8 mouse cellular contexts compared by ENCODE assay signal in genomic region chr6:42325268-42325609, GRCm38 (mm10). TPM values are rescaled to one million over a fixed set of nuclear protein-coding genes. Genes with fewer than 3 reads are reported as not detected.
DNase-seq lines count a peak whose midpoint lies in the region; ATAC-seq and TF ChIP-seq lines count a peak whose summit lies in the region.

No protein-coding gene starts in this region.

- peak overlapping the region; percentile 90 for H3K27ac ChIP-seq in hindbrain, embryonic 14.5 days

- H3K9ac ChIP-seq in hindbrain, embryonic 14.5 days, result peak overlapping the region; percentile 91; the same call in 1 of the 2 replicates

- under 1% methylated on average over 7 of the region's 7 CpGs for WGBS in hindbrain, embryonic 14.5 days

- no peaks in the 10 kb centered on the region for H3K27me3 ChIP-seq in Patski
- no peaks in the 10 kb centered on the region for H3K27me3 ChIP-seq in hindbrain, embryonic 14.5 days (ENCODE audit: control insufficient read depth, insufficient read depth, low read length)

- H3K36me3 ChIP-seq in hindbrain, embryonic 14.5 days (replicated peaks; ENCODE audit: control insufficient read depth, insufficient read depth), result peaks cover 3% of the 10 kb centered on the region; the same call in 1 of the 2 replicates

- peak overlapping the region; percentile 76 for H3K4me3 ChIP-seq in hindbrain, embryonic 14.5 days (replicated peaks; ENCODE audit: low read length)

- peaks cover 16% of the 10 kb centered on the region for H3K4me1 ChIP-seq in hindbrain, embryonic 14.5 days (replicated peaks; ENCODE audit: control insufficient read depth, insufficient read depth, low read length)

- in situ Hi-C loops in Patski (cut with MboI; ENCODE audit: low pct_unique_long_range_greater_than_20kb), result loop anchor here (5.0 to 25.0 kb wide), 2 partner anchors 98 to 537 kb away; no protein-coding TSS in a partner anchor

- peak overlapping the region; percentile 89 for H3K4me2 ChIP-seq in hindbrain, embryonic 14.5 days (replicated peaks)

- DNase-seq in Patski (ENCODE audit: low read depth, low spot score), result peak; percentile 15
- DNase-seq in cerebellum, postnatal 14 days, result peak; percentile 90 to 92
- DNase-seq in frontal cortex, postnatal 25 days (ENCODE audit: low spot score in 2 of 2), result peak; percentile 87
- DNase-seq in hindbrain, embryonic 14.5 days (ENCODE audit: low spot score), result peak; percentile 77
- DNase-seq in layer of hippocampus, postnatal 25 days (ENCODE audit: extremely low spot score in 1 of 2, low spot score in 1 of 2), result peak; percentile 84 to 93
- DNase-seq in lung, postnatal 25 days (ENCODE audit: low spot score), result peak; percentile 68
- peak; percentile 46 for DNase-seq in retina, adult 2 months (ENCODE audit: low read depth, low spot score)
- peak; percentile 75 to 84 for DNase-seq in thymus, postnatal 36 days

- peak; percentile 68 for ATAC-seq in Patski
- ATAC-seq in hindbrain, embryonic 14.5 days (ENCODE audit: low FRiP score), result no peak

- CTCF ChIA-PET in Patski (lab: Charles Lee), result interaction anchor here (0.7 to 2.1 kb wide), 24 partner anchors 9 to 119 kb away, joined by 3 to 15 read pairs (median 4); partner anchors contain the start of genes Clcn1 and Zyx

- POLR2A ChIA-PET in Patski (lab: Charles Lee), result no interaction called here

- TF ChIP-seq CTCF in Patski (IDR thresholded peaks at IDR 0.05), result no peak

- no peaks in the 10 kb centered on the region for H3K9me3 ChIP-seq in hindbrain, embryonic 14.5 days (ENCODE audit: control insufficient read depth, low read length)

RNA-seq across cellular contexts. Expression of gene Fam131b, which starts 0.8 kb away (rescaled TPM):
- 0.89 TPM for polyA plus RNA-seq in Patski (2021)
- 7.2 and 7.9 TPM in 2 replicates for polyA plus RNA-seq in hindbrain, embryonic 14.5 days (2014; fragmentation: Nextera tagmentation; extraction: Ambion mirVana)
- 10 to 100 TPM; 74.8 to 76.8 TPM for total RNA-seq in layer of hippocampus, postnatal 25 days (2021)

RNA-seq across cellular contexts. Expression of gene Zyx, which starts 24.2 kb away (rescaled TPM):
- polyA plus RNA-seq in Patski (2021), result 336 TPM
- polyA plus RNA-seq in hindbrain, embryonic 14.5 days (2014; fragmentation: Nextera tagmentation; extraction: Ambion mirVana), result 56.6 and 60.3 TPM in 2 replicates
- total RNA-seq in layer of hippocampus, postnatal 25 days (2021), result 10 to 100 TPM; 47.9 to 51.7 TPM

RNA-seq across cellular contexts. Expression of gene Clcn1, which starts 38.8 kb away (rescaled TPM):
- polyA plus RNA-seq in Patski (2021), result 0.21 TPM
- 0.94 and 1.9 TPM in 2 replicates for polyA plus RNA-seq in hindbrain, embryonic 14.5 days (2014; fragmentation: Nextera tagmentation; extraction: Ambion mirVana)
- total RNA-seq in layer of hippocampus, postnatal 25 days (2021), result 1 to 10 TPM; 2.7 to 2.8 TPM

RNA-seq across cellular contexts. Expression of gene Epha1, which starts 47.8 kb away (rescaled TPM):
- polyA plus RNA-seq in Patski (2021), result 0.27 TPM
- polyA plus RNA-seq in hindbrain, embryonic 14.5 days (2014; fragmentation: Nextera tagmentation; extraction: Ambion mirVana), result 0.16 and 0.24 TPM in 2 replicates
- under 1 TPM; 0.22 to 0.47 TPM for total RNA-seq in layer of hippocampus, postnatal 25 days (2021)

Comparison
In these comparisons a context has a peak if more than half of its experiments do, and no peak if none do; other contexts are left out.
1. DNase-seq: peak in every context shown above with its lines; median percentile 91 in cerebellum, postnatal 14 days; 88 in layer of hippocampus, postnatal 25 days; 87 in frontal cortex, postnatal 25 days; 80 in thymus, postnatal 36 days; 77 in hindbrain, embryonic 14.5 days; 68 in lung, postnatal 25 days; 46 in retina, adult 2 months; 15 in Patski.